Comparison of ENCODE assay signal across 22 mouse cellular contexts in genomic region chr13:62263392-62263791, GRCm38 (mm10).
"Had no signal": no experiment of that assay in that cellular context is flagged by ENCODE, and none has a peak within 500 bp of the region (broad histone marks: within the 10 kb centered on the region; RNA-seq: fewer than 3 reads in every experiment).

No protein-coding gene starts in this region.

- H3K9ac ChIP-seq: heart, embryonic 12.5 days; hindbrain, embryonic 12.5 days; hindbrain, embryonic 14.5 days; intestine, embryonic 15.5 days; limb, embryonic 12.5 days; liver, embryonic 13.5 days had no signal

- H3K4me3 ChIP-seq: gastrocnemius, adult 2 months; heart, embryonic 10.5 days; heart, embryonic 12.5 days; hindbrain, embryonic 10.5 days; hindbrain, embryonic 12.5 days; intestine, embryonic 15.5 days; left cerebral cortex, adult 2 months; limb, embryonic 10.5 days; limb, embryonic 12.5 days; liver, embryonic 13.5 days had no signal

- H3K27me3 ChIP-seq: heart, embryonic 12.5 days; hindbrain, embryonic 12.5 days; intestine, embryonic 15.5 days; limb, embryonic 12.5 days; liver, embryonic 13.5 days had no signal

- DNase-seq: gastrocnemius, adult 2 months; gastrocnemius, postnatal 10 days; gastrocnemius, postnatal 25 days; heart, adult 18-20 months; heart, postnatal 10 days; heart, postnatal 4 days; kidney, adult 18-20 months; kidney, adult 8-10 months; kidney, postnatal 10 days; kidney, postnatal 25 days; kidney, postnatal 4 days; liver; liver, embryonic 13.5 days had no signal

- H3K36me3 ChIP-seq: heart, embryonic 10.5 days; heart, embryonic 12.5 days; hindbrain, embryonic 10.5 days; hindbrain, embryonic 12.5 days; intestine, embryonic 15.5 days; limb, embryonic 10.5 days; limb, embryonic 12.5 days; liver, embryonic 13.5 days had no signal

- H3K27ac ChIP-seq: gastrocnemius, adult 2 months; heart, embryonic 10.5 days; hindbrain, embryonic 10.5 days; hindbrain, embryonic 12.5 days; hindbrain, embryonic 14.5 days; intestine, embryonic 15.5 days; left cerebral cortex, adult 2 months; limb, embryonic 10.5 days; limb, embryonic 12.5 days; liver, embryonic 13.5 days had no signal

- H3K4me1 ChIP-seq: heart, embryonic 10.5 days; heart, embryonic 12.5 days; hindbrain, embryonic 10.5 days; hindbrain, embryonic 12.5 days; intestine, embryonic 15.5 days; limb, embryonic 10.5 days; limb, embryonic 12.5 days; liver, embryonic 13.5 days had no signal

- H3K9me3 ChIP-seq: intestine, embryonic 15.5 days had no signal
